Mouse (Mus musculus) T-cell, adult 2 months (primary cell): ENCODE data around the gene Vps13d.

ENCODE experiments used
- DNase-seq: peaks from one replicate; pipeline ENCODE4 v3.0.0; 2022; ENCODE audit warnings: low spot score

Gene Vps13d

GRCm38 (mm10) chr4:145073728-145074127, 121.1 kb downstream of the Vps13d start:
- no peak for DNase-seq

- DNase-seq = no peak
Measured at GRCm38 (mm10) chr4:145071942-145072341, 122.9 kb downstream of the Vps13d start.

- no peak for DNase-seq
Measured at GRCm38 (mm10) chr4:145067019-145067680, 127.7 kb downstream of the Vps13d start.

GRCm38 (mm10) chr4:145066336-145067018, 128.3 kb downstream of the Vps13d start:
- no peak for DNase-seq

- DNase-seq = no peak
Measured at GRCm38 (mm10) chr4:145058749-145059442, 135.9 kb downstream of the Vps13d start.

GRCm38 (mm10) chr4:145056346-145056745, 138.5 kb downstream of the Vps13d start:
- DNase-seq = no peak

GRCm38 (mm10) chr4:145055792-145056191, 139.0 kb downstream of the Vps13d start:
- DNase-seq = no peak

- DNase-seq = no peak
Measured at GRCm38 (mm10) chr4:145054369-145054768, 140.4 kb downstream of the Vps13d start.

GRCm38 (mm10) chr4:145052697-145053096, 142.1 kb downstream of the Vps13d start:
- DNase-seq = no peak

- no peak for DNase-seq
Measured at GRCm38 (mm10) chr4:145052282-145052681, 142.5 kb downstream of the Vps13d start.

GRCm38 (mm10) chr4:145051209-145051969, 143.4 kb downstream of the Vps13d start:
- DNase-seq = no peak

GRCm38 (mm10) chr4:145050518-145051208, 144.1 kb downstream of the Vps13d start:
- DNase-seq = no peak

GRCm38 (mm10) chr4:145047964-145048363, 146.8 kb downstream of the Vps13d start:
- DNase-seq = no peak

- no peak for DNase-seq
Measured at GRCm38 (mm10) chr4:145046032-145046401, 148.8 kb downstream of the Vps13d start.

- peak; percentile 70 for DNase-seq
Measured at GRCm38 (mm10) chr4:145045312-145046031, 149.3 kb downstream of the Vps13d start.

- DNase-seq = no peak
Measured at GRCm38 (mm10) chr4:145041223-145041870, 153.5 kb downstream of the Vps13d start.

GRCm38 (mm10) chr4:145037631-145038416, 157.0 kb downstream of the Vps13d start:
- no peak for DNase-seq

GRCm38 (mm10) chr4:145037006-145037405, 157.8 kb downstream of the Vps13d start:
- no peak for DNase-seq

- DNase-seq = no peak
Measured at GRCm38 (mm10) chr4:145035450-145035849, 159.4 kb downstream of the Vps13d start.
